Mouse (Mus musculus) bone marrow, adult 2 months (tissue): ENCODE measurements around the gene Cpne8.

Source experiments
- CTCF ChIP-seq: fragments of 200-500 bp; IDR thresholded peaks from 2 replicates; pipeline ENCODE4 v1.5.1; 2011; ENCODE audit warnings: low read length, control low read depth; ENCODE audit not compliant: control insufficient read depth, insufficient read depth
- POLR2A ChIP-seq: fragments of 200-500 bp; IDR thresholded peaks from 2 replicates; pipeline ENCODE4 v1.6.1; 2011; ENCODE audit warnings: low read depth, mild to moderate bottlenecking, control low read depth, low read length, borderline replicate concordance; ENCODE audit not compliant: control insufficient read depth

- no peak for TF ChIP-seq POLR2A
- no peak for TF ChIP-seq CTCF
Observed at GRCm38 (mm10) chr15:90663631-90664030, 15.6 kb downstream of the Cpne8 start.
